Mouse (Mus musculus) MEL (cell line): ENCODE measurements around the gene Tmem184a.

ENCODE experiments used
- CTCF ChIP-seq, 3 experiments: IDR thresholded peaks in 2 of 3; conservative IDR thresholded peaks in 1 of 3; 2 replicates each; pipeline ENCODE4 v1.5.1; 2011 to 2012; ENCODE audit warnings: low read length in 3 of 3, low read depth in 2 of 3, mild to moderate bottlenecking in 2 of 3, improper control_type of control experiment in 1 of 3, inconsistent platforms in 1 of 3, mixed read lengths in 1 of 3, moderate library complexity in 1 of 3; ENCODE audit not compliant: control insufficient read depth in 1 of 3, insufficient read depth in 1 of 3, poor library complexity in 1 of 3, severe bottlenecking in 1 of 3
- POLR2A ChIP-seq, 2 experiments: IDR thresholded peaks; 2 replicates each; pipeline ENCODE4 v1.6.1; 2011 to 2012; ENCODE audit warnings: low read length in 2 of 2, mild to moderate bottlenecking in 2 of 2, control low read depth in 1 of 2, improper control_type of control experiment in 1 of 2, low read depth in 1 of 2, moderate library complexity in 1 of 2; ENCODE audit not compliant: control insufficient read depth in 1 of 2, insufficient read depth in 1 of 2, poor library complexity in 1 of 2
- RCOR1 ChIP-seq: IDR thresholded peaks from 2 replicates; pipeline ENCODE4 v1.6.1; 2012; ENCODE audit warnings: low read depth, mild to moderate bottlenecking, inconsistent platforms, low read length, improper control_type of control experiment
- SIN3A ChIP-seq: IDR thresholded peaks from 2 replicates; pipeline ENCODE4 v1.6.1; 2012; ENCODE audit warnings: low read length, improper control_type of control experiment, inconsistent platforms
- ZC3H11A ChIP-seq: IDR thresholded peaks from 2 replicates; pipeline ENCODE4 v1.6.1; 2012; ENCODE audit warnings: low read depth, mild to moderate bottlenecking, inconsistent platforms, low read length, improper control_type of control experiment

DNA sequence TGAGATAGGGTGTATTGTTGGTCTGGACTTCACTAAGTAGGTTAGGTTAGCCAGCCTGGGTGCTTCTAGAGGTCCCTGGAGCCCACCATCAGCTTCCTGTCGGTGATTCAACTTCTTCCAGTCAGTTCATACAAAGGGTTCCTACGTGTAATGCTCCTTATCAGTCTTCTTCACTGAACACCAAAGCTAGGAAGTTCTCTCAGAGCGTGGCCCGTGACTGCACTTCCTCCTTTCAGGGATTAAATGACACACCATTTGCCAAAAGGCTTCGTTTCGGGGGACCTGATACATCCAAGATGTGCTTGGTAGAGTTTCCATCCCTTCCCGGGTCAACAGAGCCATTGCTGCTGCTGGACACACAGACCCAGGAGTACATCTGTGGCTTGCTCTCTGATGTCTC lies 12.4 kb upstream of the Tmem184a start:
- peak; percentile 81 for TF ChIP-seq SIN3A
- TF ChIP-seq CTCF (IDR thresholded peaks at IDR 0.05 in 2 of 3, conservative IDR thresholded peaks at IDR 0.05 in 1 of 3; ENCODE audit: control insufficient read depth in 1 of 3, insufficient read depth in 1 of 3, low read depth in 2 of 3, low read length in 3 of 3, poor library complexity in 1 of 3, severe bottlenecking in 1 of 3): no peak
- peak; percentile 44 to 62; a peak in 2 of 4 replicates for TF ChIP-seq POLR2A (IDR thresholded peaks at IDR 0.05; ENCODE audit: control insufficient read depth in 1 of 2, insufficient read depth in 1 of 2, low read depth in 1 of 2, low read length in 2 of 2, poor library complexity in 1 of 2)
- no peak for TF ChIP-seq ZC3H11A
- no peak for TF ChIP-seq RCOR1
